Mouse (Mus musculus): ENCODE measurements around the gene Ankrd26. TPM values are rescaled to one million over a fixed set of nuclear protein-coding genes. Genes with fewer than 3 reads are reported as not detected.
A peak's percentile ranks its signal among the peaks of the same experiment; 100 is the strongest.

The Ankrd26 gene
- total RNA-seq, 2 experiments from 2014 or later: 11.8 to 12.8 TPM

GRCm38 (mm10) chr6:118462069-118462705, 99.8 kb downstream of the Ankrd26 start:
- no peak for DNase-seq (ENCODE audit: extremely low spot score in 1 of 2, low spot score in 2 of 2)
- no peak overlapping the region for H3K4me3 ChIP-seq
- no peak for TF ChIP-seq CTCF (IDR thresholded peaks at IDR 0.05)
- H3K27ac ChIP-seq: no peak overlapping the region
- intact Hi-C loops (cut with DNase I): no loop called here

- intact Hi-C loops (cut with DNase I): no loop called here
- Histone ChIP-seq H3K27ac (no peak overlapping the region), H3K4me3 (no peak overlapping the region)
- no peak for DNase-seq (ENCODE audit: extremely low spot score in 1 of 2, low spot score in 2 of 2)
- TF ChIP-seq CTCF (IDR thresholded peaks at IDR 0.05): no peak
Observed at GRCm38 (mm10) chr6:118457726-118458125, 104.3 kb downstream of the Ankrd26 start.

DNA sequence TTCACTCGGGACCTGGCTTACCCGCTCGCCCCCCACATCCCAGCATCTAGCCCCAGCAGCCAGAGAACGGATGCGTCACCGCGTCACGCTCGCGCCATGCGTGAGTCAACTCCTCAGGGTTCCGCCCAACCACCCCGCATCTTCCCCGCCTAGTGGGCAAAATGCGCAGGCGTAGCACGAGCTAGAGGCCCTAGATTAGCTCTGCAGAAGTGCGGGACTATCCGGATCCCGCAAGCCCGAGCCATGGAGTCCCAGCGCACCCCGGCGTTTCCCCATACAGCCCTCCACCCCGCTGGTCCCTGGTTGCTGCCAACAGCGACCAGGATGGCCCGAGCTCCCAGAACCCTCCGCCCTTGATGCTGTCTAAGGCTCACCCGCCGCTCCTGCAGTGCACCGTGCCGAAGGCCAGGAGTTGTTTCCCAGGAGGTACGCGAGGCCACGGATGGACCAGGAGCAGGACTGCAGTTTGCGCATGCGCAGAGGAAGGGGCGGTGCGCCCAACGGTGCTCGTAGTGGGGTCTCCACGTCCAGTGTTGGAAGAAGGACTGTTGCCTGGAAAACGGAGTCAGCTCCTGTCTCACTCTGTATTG, 106.9 kb downstream of the Ankrd26 start, which contains the start of gene Zfp248:
Zfp248 (minus strand) TSS at position 487 of the 590 bp plus-strand sequence.
- peak within 1 kb of the TSS; percentile 100 for H3K27ac ChIP-seq
- peak within 1 kb of the TSS; percentile 92 for H3K4me3 ChIP-seq
- peak; percentile 60 for TF ChIP-seq CTCF (IDR thresholded peaks at IDR 0.05)
- DNase-seq (ENCODE audit: extremely low spot score in 1 of 2, low spot score in 2 of 2): peak; percentile 93 to 94
- intact Hi-C loops (cut with DNase I): loop anchor here (1.0 kb wide), 2 partner anchors 24 to 36 kb away; partner anchors contain the start of genes Bms1 and Zfp9

DNA sequence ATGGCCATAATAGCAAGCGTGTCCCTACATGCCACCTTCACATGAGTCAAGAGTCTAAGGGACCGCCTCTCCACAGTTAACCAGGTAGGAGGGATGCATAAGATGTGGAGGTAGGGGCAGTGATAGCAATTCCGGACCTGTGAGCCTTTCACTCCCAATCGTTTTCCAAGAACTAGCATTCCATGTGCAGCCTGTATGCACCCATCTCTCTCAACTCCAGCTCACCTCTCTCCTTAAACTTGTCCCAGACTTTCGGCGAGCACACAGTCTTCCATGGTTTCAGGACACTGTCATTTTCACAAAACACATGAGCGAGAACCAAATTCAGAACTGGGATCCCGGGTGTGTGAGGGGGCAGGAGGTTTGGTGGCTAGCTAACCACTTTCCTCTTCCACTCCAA, 107.6 kb downstream of the Ankrd26 start:
- intact Hi-C loops (cut with DNase I): no loop called here
- Histone ChIP-seq H3K4me3 (peak overlapping the region; percentile 92), H3K27ac (peak overlapping the region; percentile 100)
- TF ChIP-seq CTCF (IDR thresholded peaks at IDR 0.05): no peak
- DNase-seq (ENCODE audit: extremely low spot score in 1 of 2, low spot score in 2 of 2): peak in 1 of 2 experiments; percentile 33

Other genes with a start within 250 kb of the Ankrd26 start
- gene Bms1, start 142.8 kb downstream of the Ankrd26 start, total RNA-seq (2021): 10 to 100 TPM; 28.7 to 31.2 TPM
- gene Zfp248, start 106.7 kb downstream of the Ankrd26 start, total RNA-seq (2021): 10 to 100 TPM; 18.1 to 19.5 TPM
- 10 to 100 TPM; 16.8 to 19.3 TPM for gene Zfp9, start 82.9 kb downstream of the Ankrd26 start, total RNA-seq (2021)